Mouse (Mus musculus): ENCODE results near the gene Tspan9.
A peak's percentile ranks its signal among the peaks of the same experiment; 100 is the strongest.

The Tspan9 gene

DNA sequence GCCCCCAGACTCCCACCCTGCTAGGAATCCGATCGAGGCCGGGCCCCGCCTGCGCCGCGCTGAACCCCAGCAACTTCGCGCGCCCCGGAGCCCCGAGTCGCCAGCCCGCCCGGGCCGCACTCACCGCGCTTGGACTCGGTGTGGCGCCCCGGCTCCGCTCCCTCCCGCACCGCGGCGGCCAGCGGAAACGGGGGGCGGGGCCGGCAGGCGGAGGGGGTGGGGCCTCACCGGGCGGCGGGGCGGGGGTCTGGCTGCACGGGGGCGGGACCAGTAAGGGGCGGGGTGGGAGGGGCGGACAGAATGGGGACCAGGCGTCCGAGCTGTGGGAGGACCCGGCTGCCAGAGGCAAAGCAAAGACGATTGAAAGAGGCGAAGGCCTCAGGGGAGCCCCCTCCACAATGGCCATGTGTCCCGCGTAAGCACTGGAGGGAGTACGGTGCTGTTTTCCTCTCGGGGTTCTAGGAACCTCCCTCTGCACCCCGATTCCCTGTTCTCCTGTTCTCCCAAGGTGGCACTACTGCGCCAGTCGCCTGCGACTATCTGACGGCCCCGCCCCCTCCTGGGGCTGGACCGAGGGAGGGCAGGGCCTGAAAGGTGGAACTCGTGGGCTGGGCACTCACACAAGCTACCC, at the start of gene Tspan9:
TSS of gene Tspan9 (minus strand) at position 205 of the 631 bp plus-strand sequence.
- DNase-seq (ENCODE audit: low spot score): peak; percentile 82

DNA sequence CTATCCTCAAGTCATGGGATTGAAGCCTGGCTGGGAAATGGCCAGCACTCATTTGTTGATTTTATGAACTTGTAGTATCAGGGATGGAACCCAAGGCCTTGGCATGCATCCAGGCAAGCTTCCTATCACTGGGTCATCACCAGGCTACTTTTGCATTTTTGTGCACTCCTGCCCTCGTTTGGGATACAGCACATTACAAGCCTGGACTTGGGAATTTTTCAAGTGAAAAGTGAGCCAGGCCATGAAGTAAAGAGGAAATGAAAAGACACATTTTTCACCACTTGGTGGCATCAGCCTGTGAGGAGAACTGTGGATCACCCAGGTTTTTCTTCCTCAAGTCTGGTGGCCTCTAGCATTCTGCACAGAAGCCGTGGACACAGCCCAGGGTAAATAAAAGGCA, 40.1 kb upstream of the Tspan9 start:
- DNase-seq (ENCODE audit: low spot score): no peak

DNA sequence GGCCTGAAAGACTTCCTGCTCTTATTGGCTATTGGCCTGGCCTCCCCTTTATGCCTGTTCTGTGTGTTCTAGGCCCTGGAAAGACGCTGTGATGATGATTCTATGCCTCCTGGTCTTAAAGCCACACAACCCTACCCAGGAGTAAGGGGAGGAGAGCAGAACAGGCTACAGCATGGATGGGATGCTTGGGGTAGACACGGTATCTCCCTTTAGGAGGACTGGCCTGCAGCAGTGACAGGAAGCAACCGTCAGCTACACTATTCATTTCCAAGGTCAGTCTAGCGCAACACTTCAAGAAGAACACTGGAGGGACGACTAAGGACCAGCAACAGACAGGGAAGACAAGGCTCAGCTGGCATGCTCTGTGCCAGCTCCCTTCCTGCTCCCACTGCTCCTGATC, 37.8 kb upstream of the Tspan9 start:
- no peak for DNase-seq (ENCODE audit: low spot score)

DNA sequence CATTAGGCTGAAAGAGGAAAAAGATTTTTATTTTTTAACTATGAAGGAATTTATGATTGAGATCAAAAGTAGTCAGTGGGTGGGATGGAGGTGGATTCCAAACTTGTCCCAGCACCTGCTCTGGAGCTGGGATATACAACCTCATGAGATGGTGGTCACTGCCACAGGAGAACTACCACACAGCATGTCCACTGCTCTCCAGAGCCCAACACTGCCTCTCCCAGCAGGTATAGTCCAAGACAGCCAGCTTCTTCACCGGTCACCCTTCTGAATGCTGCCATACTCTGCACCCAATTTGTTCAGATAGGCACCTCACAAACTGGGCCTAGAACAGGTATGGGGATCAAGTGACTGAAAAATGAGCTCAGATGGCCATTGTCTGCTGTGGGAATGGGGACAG, 36.3 kb upstream of the Tspan9 start:
- DNase-seq (ENCODE audit: low spot score): no peak

DNA sequence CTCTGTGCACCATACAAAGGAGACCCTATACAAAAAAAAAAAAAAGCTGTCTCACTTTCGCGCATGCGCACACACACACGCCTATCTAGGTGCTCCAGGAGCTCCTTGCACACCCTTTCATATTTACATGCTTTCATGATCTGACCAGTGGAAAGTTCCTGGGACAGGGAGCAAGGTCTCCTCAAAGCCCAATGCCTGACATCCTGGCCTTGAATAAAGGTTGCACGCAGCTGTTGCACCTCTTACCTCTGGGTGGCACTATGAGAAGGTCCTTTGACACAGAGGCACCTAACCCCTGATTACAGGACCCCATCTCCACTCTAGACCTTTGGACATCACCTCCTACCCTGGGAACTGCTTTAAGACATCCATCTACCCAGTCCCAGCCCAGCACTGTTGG, 35.9 kb upstream of the Tspan9 start:
- DNase-seq (ENCODE audit: low spot score): no peak

DNA sequence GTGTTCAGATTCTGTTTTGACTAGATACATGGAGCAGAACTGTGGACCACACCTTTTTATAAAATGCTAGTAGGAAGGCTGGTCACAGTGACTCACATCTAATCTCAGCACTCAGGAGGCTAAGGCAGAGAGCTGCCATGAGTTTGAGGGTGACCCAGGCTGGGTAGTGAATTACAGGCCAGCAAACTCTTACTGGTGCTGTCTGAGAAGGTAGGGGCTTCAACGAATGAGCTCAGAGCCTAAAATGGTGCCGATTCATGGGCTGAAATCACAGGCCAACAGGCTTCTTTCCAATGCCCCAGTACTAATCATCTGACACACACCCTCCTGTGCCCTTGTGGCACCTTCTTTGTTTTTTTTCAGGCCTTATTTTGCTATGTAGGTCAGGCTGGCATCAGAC, 35.3 kb upstream of the Tspan9 start:
- DNase-seq (ENCODE audit: low spot score): no peak

DNA sequence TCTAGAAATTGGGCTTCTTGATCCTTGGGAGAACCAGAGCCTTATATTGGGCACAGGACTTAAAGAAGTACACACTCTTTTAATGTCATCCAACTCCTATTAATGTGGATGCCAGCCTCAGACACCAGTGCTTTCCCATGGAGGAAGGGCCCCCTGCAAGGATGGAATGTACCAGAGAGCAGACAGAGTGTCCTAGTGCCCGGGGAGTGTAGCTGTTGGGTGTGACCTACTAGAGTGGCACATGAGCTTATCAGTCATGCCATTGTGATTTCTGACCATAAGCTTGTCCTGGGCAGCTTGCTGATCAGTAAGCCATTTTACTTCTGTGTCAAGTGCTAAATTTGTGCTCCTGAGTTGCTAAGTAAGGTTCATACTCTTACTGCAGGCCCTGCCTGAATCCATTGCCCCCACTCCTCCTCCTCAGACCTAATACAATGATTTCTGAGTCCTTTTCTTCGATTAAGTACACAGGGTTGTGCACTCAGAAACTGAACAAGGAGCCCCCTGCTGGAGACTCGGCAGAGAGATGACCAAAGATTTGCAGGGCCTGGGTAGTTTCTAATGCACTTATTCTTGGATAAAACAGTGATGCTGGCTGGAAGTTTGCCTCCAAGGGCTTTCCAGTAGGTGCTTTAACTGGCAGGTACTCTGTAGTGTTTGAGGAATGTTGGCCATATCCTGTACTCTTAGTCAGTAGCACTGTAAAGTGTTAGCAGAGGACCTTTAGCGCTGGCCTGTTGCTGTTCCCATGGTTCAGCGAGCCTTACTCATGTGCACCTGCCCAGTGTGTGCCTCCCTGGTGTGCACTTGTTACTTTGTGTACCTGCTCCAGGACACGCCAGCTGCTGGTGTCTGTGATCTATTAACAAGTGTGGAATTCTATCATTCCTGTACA, 25.6 kb upstream of the Tspan9 start:
- DNase-seq (ENCODE audit: low spot score): peak; percentile 29

DNA sequence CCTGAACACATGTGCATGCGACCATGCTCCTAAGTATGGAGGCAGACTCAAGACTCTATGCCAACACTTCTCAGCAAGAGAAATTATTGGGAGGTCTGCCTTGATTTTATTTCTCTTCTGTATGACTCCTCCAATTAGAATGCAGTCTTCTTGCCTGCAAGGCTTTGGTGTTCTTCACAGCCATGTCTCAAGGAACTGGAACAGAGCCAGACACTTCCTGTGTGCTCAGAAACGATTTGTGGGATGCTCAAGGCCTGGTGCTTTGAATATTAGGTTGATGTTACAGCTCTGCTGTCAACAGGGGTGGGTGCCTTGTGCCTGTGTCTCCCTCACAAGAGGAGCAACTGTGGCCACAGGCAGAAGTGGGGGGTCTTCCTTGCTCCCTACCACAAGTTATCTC, 22.2 kb upstream of the Tspan9 start:
- DNase-seq (ENCODE audit: low spot score): no peak

DNA sequence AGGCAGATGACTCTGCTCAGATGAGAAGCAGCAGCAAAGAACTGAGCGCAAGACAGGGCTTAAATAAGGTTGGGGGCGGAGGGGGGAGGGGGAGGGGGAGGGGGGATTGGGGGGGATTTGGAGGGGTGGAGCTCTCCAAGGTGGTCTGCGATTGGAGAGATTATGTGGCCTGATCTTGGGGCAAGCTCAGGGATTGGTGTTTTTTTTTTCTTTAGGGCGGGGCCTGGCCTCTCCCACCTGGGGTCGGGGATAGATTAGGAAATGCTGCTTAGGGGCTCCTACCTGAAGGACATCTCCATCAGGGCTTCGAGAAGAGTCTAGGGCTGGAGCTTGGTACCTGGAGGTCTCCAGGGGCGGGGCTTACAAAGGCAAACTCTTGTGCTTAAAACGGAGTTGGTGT, 21.2 kb upstream of the Tspan9 start:
- DNase-seq (ENCODE audit: low spot score): no peak

DNA sequence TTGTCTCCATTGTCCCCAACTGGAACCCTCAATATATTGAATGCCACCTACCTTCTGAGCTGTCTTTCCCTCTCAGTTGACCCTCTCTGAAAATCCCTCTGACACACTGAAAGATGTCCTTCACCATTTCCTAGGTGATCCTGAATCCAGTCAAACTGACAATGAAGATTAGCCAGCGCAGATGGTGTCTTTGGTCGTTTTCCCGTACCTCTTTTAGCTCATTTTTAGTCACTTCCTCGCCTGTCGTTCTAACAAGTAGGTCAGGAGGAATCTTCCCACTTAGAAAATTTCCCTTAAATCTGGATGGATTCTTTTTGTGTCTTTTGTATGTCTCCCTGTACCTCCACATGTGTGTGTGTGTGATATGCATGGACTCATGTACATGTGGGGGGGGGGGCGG, 15.7 kb upstream of the Tspan9 start:
- no peak for DNase-seq (ENCODE audit: low spot score)

DNA sequence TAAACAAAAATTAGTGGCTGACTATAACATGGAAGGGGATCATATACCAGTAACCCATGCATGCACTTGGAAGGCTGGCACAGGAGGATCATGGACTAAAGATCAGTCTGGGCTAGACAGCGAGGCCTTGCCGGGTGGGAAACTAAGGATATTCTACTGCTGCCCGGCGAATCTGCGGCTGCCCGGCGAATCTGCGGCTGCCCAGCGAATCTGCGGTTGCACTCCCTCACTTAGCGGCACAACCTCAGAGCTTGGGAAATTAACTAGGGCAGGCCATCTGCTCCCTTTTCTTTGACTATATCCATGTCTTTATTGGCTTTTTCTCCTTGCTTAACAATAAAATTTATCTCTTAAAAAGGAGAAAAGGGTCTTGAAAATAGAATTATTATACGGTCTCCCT, 14.6 kb upstream of the Tspan9 start:
- no peak for DNase-seq (ENCODE audit: low spot score)

DNA sequence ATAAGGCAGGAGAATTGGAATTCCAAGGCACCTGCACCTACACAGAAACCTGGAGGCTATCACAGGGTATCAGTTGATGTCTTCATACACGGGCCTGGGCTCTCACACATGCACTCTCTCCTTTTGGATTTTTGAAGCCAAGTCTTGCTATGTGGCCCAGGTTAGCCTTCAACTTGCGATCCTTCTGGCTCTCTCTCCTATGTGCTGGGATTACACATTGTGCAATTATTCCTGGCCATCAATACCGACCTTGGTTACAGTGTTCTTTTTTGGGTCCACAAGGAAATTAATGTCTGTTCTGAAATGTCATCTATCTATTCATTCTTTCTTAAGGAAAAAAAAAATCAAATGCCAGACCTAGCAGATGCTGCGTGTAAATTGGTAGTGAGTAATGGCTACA, 13.1 kb upstream of the Tspan9 start:
- no peak for DNase-seq (ENCODE audit: low spot score)

DNA sequence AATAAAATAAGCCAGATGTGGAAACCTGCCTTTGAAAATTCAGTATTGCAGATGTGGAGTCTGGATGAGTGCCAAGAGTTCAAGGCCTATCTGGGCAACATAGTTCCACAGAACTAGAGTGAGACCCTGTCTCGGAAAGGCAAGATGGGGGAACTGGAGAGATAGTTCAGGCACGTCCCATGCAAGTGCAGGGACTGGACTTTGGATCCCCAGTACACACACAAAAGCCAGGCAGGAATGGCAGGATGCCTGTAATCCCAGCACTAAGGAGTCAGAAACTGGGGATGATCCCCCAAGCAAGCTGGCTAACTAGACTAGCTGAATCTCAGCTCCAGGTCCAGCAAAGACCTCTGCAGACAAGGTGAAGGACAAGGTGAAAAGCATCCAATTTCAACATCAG, 12.5 kb upstream of the Tspan9 start:
- DNase-seq (ENCODE audit: low spot score): no peak

DNA sequence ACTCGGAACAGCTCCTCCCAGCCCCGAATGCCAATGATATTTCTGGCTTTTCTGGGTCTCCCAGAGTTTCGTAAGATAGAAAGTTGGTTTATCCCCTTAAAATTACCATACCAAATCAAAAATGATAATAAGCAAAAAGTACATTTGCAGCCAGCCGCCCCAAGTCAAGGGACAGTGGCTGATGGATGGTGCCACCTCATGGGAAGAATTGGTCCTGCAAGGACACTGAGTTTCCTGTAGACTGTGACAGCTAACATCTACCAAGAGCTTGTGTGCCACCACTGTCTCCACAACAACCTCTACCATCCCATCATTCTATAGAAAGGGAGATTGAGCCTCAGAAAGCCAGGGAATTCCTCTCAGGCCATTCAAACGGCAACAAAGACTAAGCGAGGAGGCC, 2.4 kb upstream of the Tspan9 start:
- DNase-seq (ENCODE audit: low spot score): peak; percentile 64

DNA sequence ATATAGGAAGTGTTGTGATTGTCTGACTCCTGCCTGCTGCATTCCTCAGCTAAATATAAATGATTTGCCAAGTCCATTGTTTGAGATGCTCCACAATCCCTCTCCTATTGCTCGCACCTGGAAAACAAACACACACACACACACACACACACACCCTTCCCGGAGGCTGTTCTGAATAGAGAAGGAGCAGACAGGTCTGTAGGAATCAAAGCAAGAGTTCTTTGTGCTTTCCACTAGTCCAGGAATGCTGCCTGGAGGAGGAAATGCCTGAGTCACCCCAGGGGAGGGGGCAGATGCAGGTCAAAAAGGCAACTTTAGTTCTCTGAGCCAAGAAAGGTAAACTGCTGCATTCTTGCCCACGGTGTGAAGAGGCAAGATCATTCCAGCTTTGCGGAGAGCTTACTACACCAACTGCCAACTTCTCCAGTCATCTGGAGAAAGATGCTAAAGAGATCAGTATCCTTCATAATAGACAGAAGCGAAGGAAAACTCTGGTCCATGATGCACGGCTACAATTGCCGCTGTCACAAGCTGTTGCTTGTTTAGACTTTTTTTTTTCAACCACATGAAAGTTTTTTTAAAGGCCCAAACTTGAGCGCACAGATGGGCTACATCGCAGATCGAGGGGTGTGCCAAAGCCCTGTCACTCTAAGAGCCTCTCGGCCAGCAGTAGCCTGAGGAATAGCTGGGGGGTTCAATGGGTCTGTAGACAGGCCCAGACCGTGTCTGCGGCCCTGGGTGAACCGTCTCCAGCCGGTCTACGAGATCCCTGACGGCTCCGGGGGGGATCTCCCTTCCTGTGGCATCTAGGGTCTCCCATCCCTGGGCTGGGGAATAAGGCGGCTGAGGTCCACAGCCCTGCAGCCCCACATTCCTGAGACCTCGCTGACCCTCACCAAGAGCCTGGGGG, 770 bp downstream of the Tspan9 start:
- DNase-seq (ENCODE audit: low spot score): peak; percentile 60

DNA sequence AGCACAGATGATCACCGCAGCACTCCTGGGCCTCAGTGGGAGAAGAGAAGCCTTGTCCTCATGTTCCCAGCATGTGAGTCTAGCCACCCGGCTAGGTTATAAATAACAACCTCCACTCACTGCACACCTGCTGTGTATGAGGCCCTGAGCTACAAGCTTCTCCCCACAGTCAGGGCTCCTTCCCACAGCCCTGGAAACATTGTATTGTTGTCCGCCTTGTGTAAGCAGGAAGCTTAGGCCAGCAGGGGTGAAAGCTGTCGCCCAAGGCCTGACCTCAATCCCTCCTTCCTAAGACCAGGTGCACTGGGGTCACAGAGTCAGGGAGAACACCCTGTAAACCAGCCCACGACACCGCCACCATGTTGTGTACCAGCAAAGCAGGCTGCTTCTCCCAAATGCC, 2.7 kb downstream of the Tspan9 start:
- DNase-seq (ENCODE audit: low spot score): no peak

DNA sequence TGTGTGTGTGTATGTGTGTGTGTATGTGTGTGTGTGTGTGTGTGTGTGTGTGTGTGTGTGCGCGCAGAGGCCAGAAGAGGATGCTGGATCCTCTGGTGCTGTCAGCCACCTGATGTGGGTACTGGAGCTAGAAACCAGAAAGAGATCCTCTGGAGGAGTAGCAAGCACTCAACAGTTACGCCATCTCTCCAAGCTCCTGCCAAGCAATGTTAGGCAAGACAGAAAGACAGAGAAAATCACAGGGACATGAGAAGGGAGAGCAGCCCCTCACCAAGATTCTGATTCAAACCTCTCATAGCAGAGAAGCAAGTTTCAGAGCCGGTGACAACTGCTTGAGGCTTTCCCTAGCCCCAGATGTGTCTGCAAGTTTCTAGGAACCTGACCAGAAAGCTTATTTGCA, 5.5 kb downstream of the Tspan9 start:
- no peak for DNase-seq (ENCODE audit: low spot score)

DNA sequence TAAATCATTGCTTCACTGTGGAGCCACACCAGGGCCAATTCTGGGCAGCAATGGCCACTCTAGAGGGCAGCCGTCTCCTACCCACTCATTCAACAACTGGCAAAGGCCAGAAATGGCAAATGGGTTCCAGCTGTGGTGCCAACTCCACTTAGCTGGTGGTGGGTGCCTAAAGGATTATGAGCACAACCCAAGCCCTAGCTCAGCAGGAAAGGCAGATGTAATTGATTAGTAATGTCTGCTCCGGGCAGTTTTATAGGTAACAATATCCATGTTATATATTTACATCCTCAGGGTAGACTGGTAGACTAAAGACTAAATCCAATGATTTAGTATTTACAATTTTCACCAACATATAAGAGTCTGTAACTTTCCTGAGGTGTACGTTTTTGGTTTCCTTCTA, 6.7 kb downstream of the Tspan9 start:
- no peak for DNase-seq (ENCODE audit: low spot score)

DNA sequence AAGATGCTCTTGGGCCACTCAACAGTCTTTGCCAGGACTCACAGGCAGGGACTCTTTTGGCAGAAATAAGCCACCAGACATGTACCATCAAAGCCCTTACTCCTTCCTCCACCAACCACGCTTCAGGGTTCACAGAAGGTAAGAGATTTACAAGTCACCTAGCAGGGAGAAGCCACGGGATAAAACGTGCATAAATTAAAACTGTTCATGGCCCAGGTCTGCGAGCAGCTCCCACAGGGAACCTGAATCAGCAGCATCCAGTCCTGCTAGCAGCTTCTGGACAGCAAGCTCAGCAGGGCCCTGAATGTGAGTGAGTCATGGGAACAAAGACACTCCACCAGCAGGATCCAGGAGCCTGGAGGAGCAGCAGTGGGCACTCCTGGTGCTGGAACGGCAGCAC, 7.9 kb downstream of the Tspan9 start:
- no peak for DNase-seq (ENCODE audit: low spot score)

DNA sequence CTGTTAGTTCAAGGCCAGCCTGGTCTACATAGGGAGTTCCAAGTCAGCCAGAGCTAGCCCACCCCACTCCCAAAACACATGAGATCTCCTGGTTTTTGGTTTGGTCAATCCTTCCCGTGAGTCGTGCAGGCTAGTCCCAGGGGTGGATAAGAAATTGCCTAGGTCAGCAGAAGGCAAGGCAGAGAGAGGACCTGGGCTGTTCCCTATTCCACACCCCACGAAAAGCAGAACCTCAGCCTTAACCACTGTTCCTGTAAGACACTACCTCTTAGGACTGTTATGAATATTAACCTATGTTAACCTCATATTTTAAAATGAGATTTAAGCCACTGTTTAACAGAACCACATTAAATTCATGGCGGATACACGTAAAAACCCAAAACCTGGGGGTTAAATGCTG, 8.4 kb downstream of the Tspan9 start:
- no peak for DNase-seq (ENCODE audit: low spot score)

DNA sequence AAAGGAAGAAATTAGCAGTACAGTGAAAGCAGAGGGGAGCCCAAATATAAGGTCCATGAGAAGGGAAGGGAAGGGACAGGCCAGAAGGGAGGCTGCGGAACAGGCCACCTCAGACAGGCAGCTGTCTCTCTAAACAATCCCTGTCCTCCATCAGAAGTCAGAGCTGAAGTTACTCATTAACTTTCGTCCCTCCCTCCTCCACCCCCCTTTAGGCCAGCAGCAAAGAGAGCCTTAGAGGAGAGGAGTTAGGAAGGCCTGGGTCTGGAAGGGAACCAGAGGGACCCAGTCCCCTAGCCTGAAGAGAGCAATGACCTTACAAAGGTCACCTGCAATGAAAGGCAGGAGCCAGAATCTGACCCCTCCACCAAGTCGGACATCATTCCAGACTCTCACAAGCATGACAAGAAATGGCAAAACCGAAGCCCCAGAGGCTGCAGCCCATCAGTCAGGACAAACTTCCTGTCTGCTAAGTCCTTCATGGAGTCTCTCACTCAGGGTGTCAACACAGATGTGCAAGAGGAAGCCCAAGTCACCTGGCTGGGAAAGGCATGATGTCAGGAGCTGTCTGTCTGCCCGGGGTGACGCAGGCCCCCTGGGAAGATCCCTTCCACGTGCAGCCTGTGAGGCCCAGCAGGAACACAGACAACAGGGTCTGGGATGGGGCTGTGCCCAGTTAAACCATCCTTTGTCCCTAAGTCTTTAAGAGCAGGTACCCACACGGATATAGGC, 9.0 kb downstream of the Tspan9 start:
- DNase-seq (ENCODE audit: low spot score): no peak

DNA sequence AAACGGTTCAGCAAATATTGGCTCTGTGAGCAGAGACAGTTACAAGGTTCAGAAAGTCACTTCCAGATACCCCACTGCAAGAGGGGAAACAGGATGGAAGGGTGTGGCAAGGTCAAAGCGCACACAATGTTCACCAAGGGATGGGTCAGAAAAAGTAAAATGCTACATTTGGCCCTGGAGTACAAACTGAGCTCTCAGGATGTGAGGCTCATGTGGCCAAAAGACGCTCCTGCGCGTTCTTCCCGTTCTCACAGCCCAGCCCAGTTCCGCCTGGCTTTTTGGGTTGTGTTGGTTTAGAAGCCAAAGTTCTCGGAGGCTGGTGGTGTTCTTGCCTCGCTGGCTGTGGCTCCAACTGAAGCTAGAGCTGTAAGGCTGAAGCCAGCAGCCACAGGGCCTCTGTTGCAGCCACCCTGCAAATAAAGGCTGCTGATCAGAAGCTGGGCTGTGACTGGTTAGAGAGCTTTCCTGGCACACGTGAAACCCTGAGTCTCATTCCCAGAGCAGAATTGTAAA, 9.7 kb downstream of the Tspan9 start:
- no peak for DNase-seq (ENCODE audit: low spot score)

All from urinary bladder, postnatal 14 days (tissue).